ENCODE assay signal across 8 mouse cellular contexts in the genomic region with DNA sequence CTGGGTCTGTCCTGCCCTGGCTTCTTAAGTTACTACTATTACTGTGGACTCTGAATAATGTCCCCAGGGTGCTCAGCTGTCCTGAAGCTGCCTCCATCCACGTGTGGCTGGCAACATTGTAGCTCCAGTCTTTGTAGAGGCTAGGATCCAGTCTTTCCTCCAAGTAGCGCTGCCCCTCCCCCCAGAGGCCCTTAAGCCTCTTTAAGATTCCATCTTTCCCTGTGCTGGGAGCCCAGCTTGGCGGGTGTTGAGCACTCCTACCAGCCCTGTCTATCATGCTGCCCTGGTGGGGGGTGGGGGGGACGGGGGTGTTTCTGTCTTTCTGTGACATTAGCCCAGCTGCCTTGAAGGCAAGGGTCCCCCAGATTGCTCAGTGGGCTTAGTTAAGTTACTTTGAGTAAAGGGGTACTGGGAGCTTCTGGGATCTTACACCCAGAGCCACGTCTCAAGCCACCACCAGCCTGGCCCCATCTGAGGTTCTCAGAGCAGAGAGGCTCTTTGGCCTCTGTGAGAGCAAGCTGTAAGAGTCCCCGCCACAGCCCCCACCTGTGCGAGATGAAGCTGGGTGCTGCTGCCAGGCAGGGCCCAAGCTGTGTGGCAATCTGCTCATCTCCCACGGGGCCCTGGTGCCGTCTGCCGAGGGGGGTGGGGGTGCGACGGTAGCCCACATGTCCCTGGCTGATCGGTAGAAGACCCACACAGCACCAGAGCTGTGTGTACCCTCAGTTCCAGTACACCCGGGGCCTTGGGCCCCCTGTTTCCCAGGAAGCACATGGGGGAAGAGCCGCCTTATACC. TPM values are rescaled to one million over a fixed set of nuclear protein-coding genes. Genes with fewer than 3 reads are reported as not detected.
DNase-seq lines count a peak whose midpoint lies in the region; ATAC-seq and TF ChIP-seq lines count a peak whose summit lies in the region.

No protein-coding gene starts in this region.

- 49% methylated on average over 15 of the region's 15 CpGs for WGBS in lung, embryonic 16.5 days
- WGBS in hindbrain, embryonic 13.5 days, result 50% methylated on average over 15 of the region's 15 CpGs
- WGBS in midbrain, embryonic 15.5 days, result 37% methylated on average over 15 of the region's 15 CpGs
- WGBS in stomach, postnatal 0 days, result 69% methylated on average over 15 of the region's 15 CpGs
- WGBS in kidney, embryonic 16.5 days, result 62% methylated on average over 15 of the region's 15 CpGs

- H3K4me1 ChIP-seq in lung, embryonic 16.5 days (replicated peaks; ENCODE audit: control insufficient read depth, insufficient read depth, low read length), result peaks cover 29% of the 10 kb centered on the region
- peaks cover 100% of the 10 kb centered on the region for H3K4me1 ChIP-seq in hindbrain, embryonic 13.5 days (replicated peaks)
- peaks cover 86% of the 10 kb centered on the region for H3K4me1 ChIP-seq in midbrain, embryonic 15.5 days
- no peaks in the 10 kb centered on the region; the same call in 1 of the 2 replicates for H3K4me1 ChIP-seq in stomach, postnatal 0 days (replicated peaks; ENCODE audit: control insufficient read depth, insufficient read depth)
- peaks cover 65% of the 10 kb centered on the region for H3K4me1 ChIP-seq in kidney, embryonic 16.5 days (ENCODE audit: insufficient read depth, low read length)

- no peaks in the 10 kb centered on the region for H3K27me3 ChIP-seq in lung, embryonic 16.5 days (ENCODE audit: control insufficient read depth, insufficient read depth, low read depth, low read length)
- H3K27me3 ChIP-seq in hindbrain, embryonic 13.5 days, result no peaks in the 10 kb centered on the region
- H3K27me3 ChIP-seq in midbrain, embryonic 15.5 days (replicated peaks), result no peaks in the 10 kb centered on the region
- H3K27me3 ChIP-seq in stomach, postnatal 0 days (ENCODE audit: control insufficient read depth, insufficient read depth, low read length), result no peaks in the 10 kb centered on the region
- no peaks in the 10 kb centered on the region for H3K27me3 ChIP-seq in kidney, embryonic 16.5 days (ENCODE audit: insufficient read depth, low read length)

- peak; percentile 29; the same call in 1 of the 2 replicates for ATAC-seq in lung, embryonic 16.5 days (ENCODE audit: low read depth)
- no peak for ATAC-seq in hindbrain, embryonic 13.5 days (ENCODE audit: low FRiP score)
- no peak for ATAC-seq in midbrain, embryonic 15.5 days (replicated peaks)
- ATAC-seq in stomach, postnatal 0 days (ENCODE audit: low FRiP score, low TSS enrichment), result no peak
- ATAC-seq in kidney, embryonic 16.5 days (ENCODE audit: low FRiP score, low TSS enrichment), result no peak

- no peak overlapping the region for H3K27ac ChIP-seq in lung, embryonic 16.5 days (ENCODE audit: low read length)
- H3K27ac ChIP-seq in hindbrain, embryonic 13.5 days, result peak overlapping the region; percentile 83
- no peak overlapping the region for H3K27ac ChIP-seq in midbrain, embryonic 15.5 days
- no peak overlapping the region for H3K27ac ChIP-seq in stomach, postnatal 0 days (replicated peaks)
- H3K27ac ChIP-seq in kidney, embryonic 16.5 days (ENCODE audit: low read length), result no peak overlapping the region

- no peak for TF ChIP-seq CTCF in stomach, postnatal 0 days (IDR thresholded peaks at IDR 0.05; ENCODE audit: low read depth)

- H3K4me3 ChIP-seq in lung, embryonic 16.5 days (ENCODE audit: low read length), result no peak overlapping the region
- H3K4me3 ChIP-seq in hindbrain, embryonic 13.5 days, result no peak overlapping the region
- no peak overlapping the region for H3K4me3 ChIP-seq in midbrain, embryonic 15.5 days
- H3K4me3 ChIP-seq in stomach, postnatal 0 days (ENCODE audit: low read depth, low read length), result no peak overlapping the region
- no peak overlapping the region for H3K4me3 ChIP-seq in kidney, embryonic 16.5 days (ENCODE audit: low read length)

- H3K9me3 ChIP-seq in lung, embryonic 16.5 days (ENCODE audit: control insufficient read depth, low read length), result no peaks in the 10 kb centered on the region
- H3K9me3 ChIP-seq in hindbrain, embryonic 13.5 days, result no peaks in the 10 kb centered on the region
- no peaks in the 10 kb centered on the region for H3K9me3 ChIP-seq in midbrain, embryonic 15.5 days
- no peaks in the 10 kb centered on the region for H3K9me3 ChIP-seq in stomach, postnatal 0 days (ENCODE audit: control insufficient read depth, low read length)
- H3K9me3 ChIP-seq in kidney, embryonic 16.5 days (ENCODE audit: low read length), result no peaks in the 10 kb centered on the region

- no peak for DNase-seq in lung, postnatal 25 days (ENCODE audit: low spot score)
- peak; percentile 53 for DNase-seq in embryo, embryonic 10.5 days (ENCODE audit: low spot score)
- no peak for DNase-seq in stomach, postnatal 0 days (ENCODE audit: low spot score)
- no peak for DNase-seq in adrenal gland, postnatal 36 days

- TF ChIP-seq EP300 in stomach, postnatal 0 days (optimal IDR thresholded peaks at IDR 0.05), result no peak

- peaks cover 6% of the 10 kb centered on the region for H3K36me3 ChIP-seq in lung, embryonic 16.5 days (ENCODE audit: control insufficient read depth, insufficient read depth, low read length)
- H3K36me3 ChIP-seq in hindbrain, embryonic 13.5 days, result peaks cover 10% of the 10 kb centered on the region; the same call in 1 of the 2 replicates
- H3K36me3 ChIP-seq in midbrain, embryonic 15.5 days (replicated peaks), result no peaks in the 10 kb centered on the region
- no peaks in the 10 kb centered on the region; the same call in 1 of the 2 replicates for H3K36me3 ChIP-seq in stomach, postnatal 0 days (ENCODE audit: control insufficient read depth, insufficient read depth, low read length)
- H3K36me3 ChIP-seq in kidney, embryonic 16.5 days (ENCODE audit: insufficient read depth, low read length), result peaks cover 7% of the 10 kb centered on the region; the same call in 1 of the 2 replicates

- H3K9ac ChIP-seq in lung, embryonic 16.5 days (ENCODE audit: low read length), result no peak overlapping the region
- peak overlapping the region; percentile 40; the same call in 1 of the 2 replicates for H3K9ac ChIP-seq in hindbrain, embryonic 13.5 days
- 0 out of 2 replicates have a peak overlapping the region, but pooled peaks have one; percentile 7 for H3K9ac ChIP-seq in midbrain, embryonic 15.5 days
- no peak overlapping the region for H3K9ac ChIP-seq in stomach, postnatal 0 days (ENCODE audit: low read length)
- H3K9ac ChIP-seq in kidney, embryonic 16.5 days (replicated peaks; ENCODE audit: low read length), result no peak overlapping the region

- H3K4me2 ChIP-seq in lung, embryonic 16.5 days (ENCODE audit: low read depth, low read length), result no peak overlapping the region
- H3K4me2 ChIP-seq in hindbrain, embryonic 13.5 days, result 0 out of 2 replicates have a peak overlapping the region, but pooled peaks have one; percentile 10
- no peak overlapping the region for H3K4me2 ChIP-seq in midbrain, embryonic 15.5 days
- H3K4me2 ChIP-seq in stomach, postnatal 0 days (replicated peaks; ENCODE audit: low read depth), result no peak overlapping the region
- H3K4me2 ChIP-seq in kidney, embryonic 16.5 days (replicated peaks; ENCODE audit: low read depth, low read length), result no peak overlapping the region

RNA-seq across cellular contexts. Expression of a gene that starts 31.7 kb away (rescaled TPM):
- polyA plus RNA-seq in lung, embryonic 16.5 days (2015; fragmentation: Nextera tagmentation; extraction: Ambion mirVana), result 90.8 and 99.5 TPM in 2 replicates
- polyA plus RNA-seq in hindbrain, embryonic 13.5 days (2015; fragmentation: Nextera tagmentation; extraction: Ambion mirVana), result 23.1 and 24.5 TPM in 2 replicates
- polyA plus RNA-seq in midbrain, embryonic 15.5 days (2015; fragmentation: Nextera tagmentation; extraction: Ambion mirVana), result 15.3 and 16.5 TPM in 2 replicates
- polyA plus RNA-seq in stomach, postnatal 0 days (2015; fragmentation: Nextera tagmentation; extraction: Ambion mirVana), result 31.0 and 35.5 TPM in 2 replicates
- polyA plus RNA-seq in kidney, embryonic 16.5 days (2015; fragmentation: Nextera tagmentation; extraction: Ambion mirVana), result 114 and 117 TPM in 2 replicates
- 10 to 100 TPM in 1 of 2 experiments, 1 to 10 TPM in 1; 6.3 to 11.0 TPM for total RNA-seq in adrenal gland, postnatal 36 days (2021)

Comparison
In these comparisons a context has a peak if more than half of its experiments do, and no peak if none do; other contexts are left out.
1. H3K9ac ChIP-seq: peak in hindbrain, embryonic 13.5 days (single experiment) and midbrain, embryonic 15.5 days (single experiment); none in lung, embryonic 16.5 days (single experiment), stomach, postnatal 0 days (single experiment) and kidney, embryonic 16.5 days (single experiment).